Mouse (Mus musculus) heart, embryonic 11.5 days (tissue): Measurements from ENCODE around the gene Ccdc85b. TPM values are rescaled to one million over a fixed set of nuclear protein-coding genes. Genes with fewer than 3 reads are reported as not detected.
A peak's percentile ranks its signal among the peaks of the same experiment; 100 is the strongest.

ENCODE experiments used
- ATAC-seq: fragments of 200-750 bp; cut with Nextera tagmentation; replicated peaks from 2 replicates; pipeline ENCODE4 v1.8.0; 2017; ENCODE audit warnings: moderate library complexity; ENCODE audit not compliant: insufficient number of reproducible peaks, low FRiP score, low TSS enrichment
- H3K27ac ChIP-seq: fragments of 300-500 bp; sonication (generic); 2 replicates; pipeline ENCODE4 v1.5.1; 2014; ENCODE audit warnings: mild to moderate bottlenecking, low read depth, low read length
- H3K27me3 ChIP-seq: fragments of 300-500 bp; sonication (generic); 2 replicates; pipeline ENCODE4 v1.6.1; 2014; ENCODE audit warnings: mild to moderate bottlenecking, low read length, mixed read lengths; ENCODE audit not compliant: control insufficient read depth, insufficient read depth
- H3K36me3 ChIP-seq: fragments of 300-500 bp; sonication (generic); 2 replicates; pipeline ENCODE4 v1.6.1; 2014; ENCODE audit warnings: mild to moderate bottlenecking, low read length, moderate library complexity, mixed read lengths; ENCODE audit not compliant: control insufficient read depth, insufficient read depth
- H3K4me1 ChIP-seq: fragments of 300-500 bp; sonication (generic); 2 replicates; pipeline ENCODE4 v1.6.1; 2014; ENCODE audit warnings: low read length; ENCODE audit not compliant: control insufficient read depth, insufficient read depth
- H3K4me2 ChIP-seq: fragments of 300-500 bp; sonication (generic); 2 replicates; pipeline ENCODE4 v1.6.1; 2014; ENCODE audit warnings: mild to moderate bottlenecking, moderate library complexity
- H3K4me3 ChIP-seq: fragments of 300-500 bp; sonication (generic); 2 replicates; pipeline ENCODE4 v1.5.1; 2014; ENCODE audit warnings: low read depth, low read length
- H3K9ac ChIP-seq: fragments of 300-500 bp; sonication (generic); 2 replicates; pipeline ENCODE4 v1.6.1; 2014; ENCODE audit warnings: mild to moderate bottlenecking, low read depth, low read length, moderate library complexity
- H3K9me3 ChIP-seq: fragments of 300-500 bp; sonication (generic); replicated peaks from 2 replicates; pipeline ENCODE4 v1.6.1; 2016; ENCODE audit warnings: low read length; ENCODE audit not compliant: control insufficient read depth
- WGBS: fragments of 180-500 bp; shearing (Covaris S2); extraction: QIAGEN DNeasy Blood & Tissue Kit; methylation state at CpG from one replicate; pipeline ENCODE4 v1.1.7; 2014; ENCODE audit not compliant: insufficient replicate concordance; 5-methylcytosine and 5-hydroxymethylcytosine counted together
- polyA plus RNA-seq: library from polyadenylated mRNA; unstranded; fragments of >200 nt; fragmentation: Nextera tagmentation; extraction: Ambion mirVana; gene quantifications from 2 replicates; pipeline ENCODE4 v1.2.1, GENCODE M21; 2014

The Ccdc85b gene
- polyA plus RNA-seq, 1 experiment from 2014 or later: 8.1 TPM

DNA sequence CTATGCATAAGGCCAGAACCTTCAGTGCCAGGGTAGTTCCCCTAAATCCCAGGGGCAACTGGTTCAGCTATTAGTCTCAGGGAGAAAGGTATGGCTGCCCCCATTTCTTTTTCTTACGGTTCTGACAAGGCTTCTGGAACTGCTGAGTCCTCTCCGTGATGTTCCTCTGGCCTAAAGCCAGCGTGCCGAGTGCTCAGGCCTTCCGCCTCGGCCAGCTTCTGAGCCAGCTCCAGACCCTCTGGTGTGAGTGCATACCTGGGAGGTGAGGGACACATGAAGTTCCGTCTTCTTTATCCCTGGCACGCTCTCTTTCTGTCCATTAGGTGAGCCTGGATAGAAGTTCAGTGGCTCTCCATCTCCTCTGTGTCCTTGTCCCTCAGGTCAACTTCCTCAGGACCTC, 27.7 kb upstream of the Ccdc85b start:
- Histone ChIP-seq H3K4me3 (no peak overlapping the region), H3K36me3 (peaks cover 29% of the 10 kb centered on the region)

GRCm38 (mm10) chr19:5484496-5484895, 26.8 kb upstream of the Ccdc85b start:
- ATAC-seq: no peak
- H3K27me3 ChIP-seq: no peaks in the 10 kb centered on the region
- no peaks in the 10 kb centered on the region for H3K9me3 ChIP-seq
- H3K9ac ChIP-seq: no peak overlapping the region
- H3K4me2 ChIP-seq: no peak overlapping the region
- H3K4me1 ChIP-seq: peaks cover 11% of the 10 kb centered on the region; the same call in 1 of the 2 replicates
- H3K4me3 ChIP-seq: no peak overlapping the region
- no peak overlapping the region for H3K27ac ChIP-seq
- H3K36me3 ChIP-seq: peaks cover 31% of the 10 kb centered on the region
- 87% methylated on average over 5 of the region's 5 CpGs for WGBS

More for the DNA sequence above, 27.7 kb upstream of the Ccdc85b start:
- Histone ChIP-seq H3K9me3 (no peaks in the 10 kb centered on the region), H3K4me2 (no peak overlapping the region), H3K4me1 (peaks cover 11% of the 10 kb centered on the region; the same call in 1 of the 2 replicates), H3K9ac (no peak overlapping the region), H3K27ac (no peak overlapping the region), H3K27me3 (no peaks in the 10 kb centered on the region)
- no peak for ATAC-seq
- WGBS: 85% methylated on average over 8 of the region's 8 CpGs

- H3K27ac ChIP-seq: no peak overlapping the region
- no peak overlapping the region for H3K4me2 ChIP-seq
- H3K27me3 ChIP-seq: no peaks in the 10 kb centered on the region
- H3K4me1 ChIP-seq: peaks cover 11% of the 10 kb centered on the region; the same call in 1 of the 2 replicates
- no peaks in the 10 kb centered on the region for H3K9me3 ChIP-seq
- H3K4me3 ChIP-seq: no peak overlapping the region
- H3K36me3 ChIP-seq: peaks cover 36% of the 10 kb centered on the region
- ATAC-seq: no peak
- WGBS: 89% methylated on average over 19 of the region's 19 CpGs
- no peak overlapping the region for H3K9ac ChIP-seq
These were observed 26.0 kb upstream of the Ccdc85b start for GRCm38 (mm10) chr19:5483386-5484359.

- H3K4me3 ChIP-seq: no peak overlapping the region
- no peak for ATAC-seq
These were observed 23.7 kb upstream of the Ccdc85b start for GRCm38 (mm10) chr19:5481398-5481797.

DNA sequence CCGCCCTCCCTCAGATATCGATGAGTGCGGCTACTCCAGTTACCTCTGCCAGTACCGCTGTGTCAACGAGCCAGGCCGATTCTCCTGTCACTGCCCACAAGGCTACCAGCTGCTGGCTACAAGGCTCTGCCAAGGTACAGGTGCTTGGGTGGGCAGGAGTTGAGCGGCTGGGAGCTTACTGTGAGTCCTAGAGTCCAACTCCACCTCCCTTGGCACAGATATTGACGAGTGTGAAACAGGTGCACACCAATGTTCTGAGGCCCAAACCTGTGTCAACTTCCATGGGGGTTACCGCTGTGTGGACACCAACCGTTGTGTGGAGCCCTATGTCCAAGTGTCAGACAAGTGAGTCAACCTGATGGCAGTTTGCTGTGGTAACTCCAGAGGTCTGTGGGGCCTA, 22.3 kb upstream of the Ccdc85b start:
- no peak for ATAC-seq
- H3K27ac ChIP-seq: no peak overlapping the region
- H3K36me3 ChIP-seq: peaks cover 34% of the 10 kb centered on the region
- peaks cover 10% of the 10 kb centered on the region for H3K4me1 ChIP-seq
- H3K9me3 ChIP-seq: no peaks in the 10 kb centered on the region
- H3K4me2 ChIP-seq: no peak overlapping the region
- 89% methylated on average over 10 of the region's 10 CpGs for WGBS
- no peak overlapping the region for H3K9ac ChIP-seq
- H3K27me3 ChIP-seq: no peaks in the 10 kb centered on the region
- H3K4me3 ChIP-seq: no peak overlapping the region

More at GRCm38 (mm10) chr19:5481398-5481797, 23.7 kb upstream of the Ccdc85b start:
- Histone ChIP-seq H3K27ac (no peak overlapping the region), H3K36me3 (peaks cover 42% of the 10 kb centered on the region), H3K9me3 (no peaks in the 10 kb centered on the region), H3K27me3 (no peaks in the 10 kb centered on the region), H3K9ac (no peak overlapping the region), H3K4me2 (no peak overlapping the region), H3K4me1 (0 out of 2 replicates have a peak, but pooled peaks cover 2% of the 10 kb centered on the region)
- 88% methylated on average over 10 of the region's 10 CpGs for WGBS

DNA sequence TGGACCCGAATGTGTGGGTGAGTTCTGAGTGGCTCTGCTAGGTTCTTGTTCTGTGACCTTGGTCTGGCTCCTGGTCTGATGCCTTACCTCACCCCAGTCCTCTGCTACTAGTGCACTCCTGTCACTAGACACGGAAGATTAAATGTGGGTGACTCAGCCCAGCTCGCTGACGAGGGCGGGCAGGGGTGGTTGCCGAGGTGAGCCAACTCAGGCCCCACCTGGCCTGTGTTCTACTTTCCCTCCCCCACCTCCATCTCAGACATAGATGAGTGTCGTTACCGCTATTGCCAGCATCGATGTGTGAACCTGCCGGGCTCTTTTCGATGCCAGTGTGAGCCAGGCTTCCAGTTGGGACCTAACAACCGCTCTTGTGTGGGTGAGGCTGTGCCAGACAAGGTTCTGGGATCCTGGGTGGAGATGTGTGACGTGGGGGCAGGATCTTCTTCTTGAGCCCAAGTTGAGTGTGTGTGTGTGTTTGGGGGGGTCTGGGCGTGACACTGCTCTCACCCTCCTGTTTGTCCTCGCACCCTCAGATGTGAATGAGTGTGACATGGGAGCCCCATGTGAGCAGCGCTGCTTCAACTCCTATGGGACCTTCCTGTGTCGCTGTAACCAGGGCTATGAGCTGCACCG, 20.1 kb upstream of the Ccdc85b start:
- no peak for ATAC-seq
- Histone ChIP-seq H3K9me3 (no peaks in the 10 kb centered on the region), H3K9ac (no peak overlapping the region), H3K36me3 (peaks cover 26% of the 10 kb centered on the region), H3K27me3 (no peaks in the 10 kb centered on the region), H3K4me1 (peaks cover 12% of the 10 kb centered on the region), H3K27ac (no peak overlapping the region), H3K4me3 (no peak overlapping the region), H3K4me2 (no peak overlapping the region)
- 88% methylated on average over 18 of the region's 18 CpGs for WGBS

DNA sequence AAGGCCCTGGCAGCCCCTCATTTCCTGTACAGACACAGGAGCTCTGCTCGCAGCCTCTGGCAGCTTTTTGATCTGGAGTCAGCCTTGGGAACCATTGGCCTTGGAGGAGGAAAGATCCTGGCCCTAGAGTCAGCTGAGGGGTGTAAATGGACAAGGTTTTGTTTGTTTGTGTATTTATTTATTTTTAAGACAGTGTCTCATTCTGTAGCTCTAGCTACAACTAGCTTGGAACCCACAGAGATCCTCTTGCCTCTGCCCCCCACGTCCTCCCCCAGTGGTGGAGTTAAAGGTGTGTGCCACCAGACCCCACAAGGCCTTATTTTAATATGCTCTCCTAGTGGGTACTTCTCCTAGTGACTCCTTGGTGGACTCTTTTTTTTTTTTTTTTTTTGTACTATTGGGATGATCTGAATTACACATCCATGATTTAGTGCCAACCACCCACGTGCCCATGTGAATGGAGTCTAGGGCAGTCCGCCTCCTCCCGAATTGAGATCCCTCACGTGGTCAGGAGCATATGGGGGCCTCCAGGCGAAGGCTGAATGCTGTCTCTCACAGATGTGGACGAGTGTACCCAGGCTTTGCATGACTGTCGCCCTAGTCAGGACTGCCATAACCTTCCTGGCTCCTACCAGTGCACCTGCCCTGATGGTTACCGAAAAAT, 19.4 kb upstream of the Ccdc85b start:
- H3K9ac ChIP-seq: no peak overlapping the region
- peaks cover 12% of the 10 kb centered on the region for H3K4me1 ChIP-seq
- no peak for ATAC-seq
- H3K4me3 ChIP-seq: no peak overlapping the region
- no peak overlapping the region for H3K27ac ChIP-seq
- H3K36me3 ChIP-seq: peaks cover 23% of the 10 kb centered on the region
- no peaks in the 10 kb centered on the region for H3K27me3 ChIP-seq
- H3K9me3 ChIP-seq: no peaks in the 10 kb centered on the region
- H3K4me2 ChIP-seq: peak overlapping the region; percentile 3; the same call in 1 of the 2 replicates
- WGBS: 83% methylated on average over 10 of the region's 10 CpGs

- Histone ChIP-seq H3K4me2 (peak overlapping the region; percentile 74), H3K27me3 (no peaks in the 10 kb centered on the region), H3K36me3 (peaks cover 12% of the 10 kb centered on the region), H3K27ac (peak overlapping the region; percentile 86), H3K4me1 (peaks cover 12% of the 10 kb centered on the region), H3K4me3 (peak overlapping the region; percentile 68), H3K9me3 (no peaks in the 10 kb centered on the region), H3K9ac (peak overlapping the region; percentile 82)
- ATAC-seq: no peak
- 18% methylated on average over 13 of the region's 13 CpGs for WGBS
These were observed 17.5 kb upstream of the Ccdc85b start for GRCm38 (mm10) chr19:5475069-5475714.
